Mouse (Mus musculus): Measurements from ENCODE around the gene Atg101.

Gene Atg101

GRCm38 (mm10) chr15:101333648-101334047, 49.6 kb downstream of the Atg101 start:
- no peak for DNase-seq (ENCODE audit: low spot score)

DNA sequence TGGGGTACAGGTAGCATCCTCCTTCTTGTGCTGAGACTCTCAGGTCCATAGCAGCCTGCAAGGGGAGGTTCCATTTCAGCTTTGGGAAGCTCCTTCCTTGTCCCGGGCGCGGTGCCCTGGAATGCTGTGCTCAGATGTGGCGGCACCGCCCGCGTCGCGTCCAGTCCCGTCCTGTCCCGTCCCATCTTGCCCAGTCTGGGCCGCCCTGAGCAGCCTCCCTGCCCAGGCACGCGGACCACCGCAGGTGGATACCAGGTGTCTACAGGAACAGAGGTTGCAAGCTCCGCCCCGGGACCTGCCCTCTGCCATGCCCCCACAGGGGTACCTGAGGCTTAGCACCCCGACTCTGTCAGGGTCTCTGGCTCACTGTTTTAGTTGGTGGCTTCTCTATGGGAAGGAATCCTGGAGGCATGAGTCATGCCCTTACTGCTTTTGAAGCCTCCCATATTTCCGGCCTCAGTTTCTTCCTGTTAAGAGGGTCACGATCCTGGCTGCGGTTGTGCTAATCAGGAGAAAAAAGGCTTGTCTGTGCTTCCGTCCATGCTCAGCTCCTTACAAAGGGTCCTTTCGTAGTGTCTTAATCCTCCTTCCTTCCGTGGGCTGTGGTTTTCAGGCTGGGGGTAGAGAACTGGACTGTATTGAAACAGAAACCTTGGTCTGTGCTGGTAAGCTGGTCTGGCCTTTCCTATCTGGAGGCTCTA, 52.6 kb downstream of the Atg101 start:
- no peak for DNase-seq (ENCODE audit: low spot score)

- DNase-seq (ENCODE audit: low spot score): no peak
Observed at GRCm38 (mm10) chr15:101338359-101338758, 54.3 kb downstream of the Atg101 start.

DNA sequence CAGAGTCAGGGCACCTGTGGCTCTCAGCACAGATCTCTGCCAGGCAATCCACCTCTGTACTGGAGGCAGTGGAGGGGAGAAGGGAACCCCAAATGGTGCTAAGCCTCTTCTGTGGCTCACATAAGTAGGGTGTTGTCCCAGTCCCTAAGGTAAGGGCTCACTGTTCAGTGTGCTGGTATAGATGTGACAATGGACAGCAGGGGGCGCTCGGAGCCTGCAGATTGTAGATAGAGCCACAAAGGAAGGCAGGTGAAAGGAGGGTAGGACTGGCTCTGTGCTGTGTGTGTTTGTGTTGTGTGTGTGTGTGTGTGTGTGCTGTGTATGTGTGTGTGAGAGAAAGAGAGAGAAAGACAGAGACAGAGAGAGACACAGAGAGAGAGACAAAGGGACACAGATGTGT, 55.5 kb downstream of the Atg101 start:
- peak; percentile 93 for DNase-seq (ENCODE audit: low spot score)

All from testis, postnatal 10 days (tissue).